Mouse (Mus musculus): ENCODE results near the gene 1810043G02Rik.
"Not testable (repeated sequence)": the region's sequence is repeated elsewhere in the genome, so short reads cannot be mapped to it uniquely, and the experiment has no call there.

1810043G02Rik gene

DNA sequence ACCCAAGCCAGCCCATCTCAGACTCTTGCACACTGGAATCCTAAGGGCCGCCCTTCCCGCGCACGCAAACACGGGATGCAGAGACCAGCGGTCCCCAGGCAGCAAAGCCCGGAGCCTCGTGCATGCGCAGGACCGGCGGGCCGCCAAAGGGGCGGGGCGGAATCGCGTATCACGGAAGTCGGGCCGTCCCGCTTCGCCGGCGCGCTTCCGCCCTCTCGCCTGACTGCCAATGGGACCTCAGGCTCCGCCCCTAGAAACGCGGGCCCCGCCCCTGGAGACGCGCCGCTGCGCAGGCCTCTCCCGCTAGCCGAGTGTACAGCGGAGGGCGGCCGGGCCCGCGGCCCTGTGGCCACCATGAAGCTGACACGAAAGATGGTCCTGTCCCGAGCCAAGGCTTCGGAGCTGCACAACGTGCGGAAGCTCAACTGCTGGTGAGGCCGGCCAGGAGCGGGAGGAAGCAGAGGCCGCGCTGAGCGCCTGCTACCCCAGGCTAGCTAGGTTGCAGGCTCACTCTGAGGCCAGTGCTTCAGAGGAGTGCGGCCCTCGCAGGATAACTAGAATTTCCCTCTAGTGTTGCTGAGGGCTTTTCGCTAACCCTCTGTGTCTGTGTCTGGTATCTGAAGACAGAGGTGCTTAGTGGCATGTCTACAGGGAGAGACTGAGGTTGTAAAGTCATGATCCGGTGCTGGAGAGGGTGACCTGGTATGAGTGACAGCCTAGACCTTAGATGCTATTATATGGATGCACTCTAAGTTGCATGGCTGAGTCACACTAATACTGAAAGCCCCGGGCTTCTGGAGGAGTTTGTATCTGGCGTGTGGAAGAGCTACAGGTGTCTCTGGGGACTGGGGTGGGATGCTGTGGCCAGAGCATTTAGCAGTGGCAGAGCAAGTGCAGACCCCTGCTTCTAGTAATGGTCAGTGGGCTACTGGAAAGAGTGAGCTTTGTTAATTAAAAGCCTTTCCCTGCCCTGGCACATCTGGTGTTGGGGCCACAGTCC lies at the start of gene 1810043G02Rik:
TSS of gene 1810043G02Rik (plus strand) at position 174 of the 1,000 bp plus-strand sequence.
- peak; percentile 100 for DNase-seq

DNA sequence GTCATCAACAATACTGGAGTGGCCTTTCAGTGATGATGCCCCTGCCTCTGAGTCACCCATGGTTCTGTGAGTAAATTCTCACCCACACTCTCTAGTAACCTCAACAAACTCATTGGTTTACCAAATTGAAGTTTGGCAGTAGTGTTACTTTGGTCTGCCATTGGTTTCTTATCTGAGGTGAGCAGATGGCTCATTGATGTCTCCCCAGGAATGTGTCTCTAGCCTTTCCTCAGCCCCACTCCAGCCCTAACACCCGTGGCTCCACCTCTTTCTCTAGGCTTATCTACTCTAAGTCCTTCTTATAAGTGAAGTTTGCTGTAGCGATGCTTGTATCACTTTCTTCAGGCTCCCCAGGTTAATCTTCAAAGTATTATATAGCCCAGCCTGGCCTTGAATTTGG lies 38.6 kb upstream of the 1810043G02Rik start:
- no peak for DNase-seq

DNA sequence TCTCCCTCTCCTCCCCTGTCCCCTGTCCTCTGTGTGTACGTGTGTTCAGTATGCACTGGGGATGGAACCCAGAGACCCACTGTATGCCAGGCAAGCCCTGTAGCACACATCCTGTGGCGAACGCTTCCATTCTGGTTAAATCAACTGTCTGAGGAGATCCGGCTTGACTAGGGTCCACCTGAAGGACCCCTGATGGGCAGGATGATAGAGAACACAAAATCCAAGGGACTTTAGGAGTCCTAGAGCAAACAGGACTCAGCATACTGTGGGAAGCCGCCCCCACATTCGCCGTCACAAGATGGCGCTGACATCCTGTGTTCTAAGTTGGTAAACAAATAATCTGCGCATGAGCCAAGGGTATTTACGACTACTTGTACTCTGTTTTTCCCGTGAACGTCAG lies 27.9 kb upstream of the 1810043G02Rik start:
- DNase-seq, result not testable (repeated sequence)

DNA sequence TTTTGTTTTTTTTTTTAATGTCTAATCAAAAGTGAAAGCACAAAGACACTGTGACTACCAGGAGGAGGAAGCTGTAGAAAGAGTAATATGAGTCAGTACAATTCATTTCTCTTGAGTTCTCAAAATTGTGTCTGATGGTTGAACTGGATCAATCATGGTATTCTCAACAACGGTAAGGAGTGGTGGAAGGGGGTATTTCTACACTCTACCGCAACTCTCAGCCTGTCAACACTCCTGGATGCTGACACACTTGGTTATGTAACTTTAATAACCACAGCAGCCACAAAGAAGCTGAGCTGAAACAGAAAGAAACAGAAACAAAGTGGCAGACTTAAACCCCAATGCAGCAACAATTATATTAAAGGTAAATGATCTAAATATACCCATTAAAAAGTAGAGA lies 15.6 kb upstream of the 1810043G02Rik start:
- no peak for DNase-seq

DNA sequence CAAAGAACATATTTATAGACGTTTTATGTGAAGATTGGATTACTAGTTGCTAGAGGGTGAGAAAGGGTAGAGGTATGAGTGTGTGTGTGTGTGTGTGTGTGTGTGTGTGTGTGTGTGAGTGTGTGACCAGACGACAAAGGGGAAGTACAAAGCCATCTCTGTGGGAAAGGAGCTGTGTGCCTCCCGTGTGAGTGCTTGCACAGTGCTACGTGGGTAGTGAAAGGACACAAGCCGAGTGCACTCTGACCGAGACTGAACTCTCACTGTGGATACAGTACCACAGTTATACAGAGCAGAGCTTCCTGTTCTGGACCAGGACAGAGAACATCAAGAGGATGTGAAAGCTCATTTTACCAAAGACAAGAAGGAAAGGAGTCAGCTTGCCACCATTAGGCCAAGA lies 14.4 kb upstream of the 1810043G02Rik start:
- DNase-seq, result peak; percentile 30 to 47

DNA sequence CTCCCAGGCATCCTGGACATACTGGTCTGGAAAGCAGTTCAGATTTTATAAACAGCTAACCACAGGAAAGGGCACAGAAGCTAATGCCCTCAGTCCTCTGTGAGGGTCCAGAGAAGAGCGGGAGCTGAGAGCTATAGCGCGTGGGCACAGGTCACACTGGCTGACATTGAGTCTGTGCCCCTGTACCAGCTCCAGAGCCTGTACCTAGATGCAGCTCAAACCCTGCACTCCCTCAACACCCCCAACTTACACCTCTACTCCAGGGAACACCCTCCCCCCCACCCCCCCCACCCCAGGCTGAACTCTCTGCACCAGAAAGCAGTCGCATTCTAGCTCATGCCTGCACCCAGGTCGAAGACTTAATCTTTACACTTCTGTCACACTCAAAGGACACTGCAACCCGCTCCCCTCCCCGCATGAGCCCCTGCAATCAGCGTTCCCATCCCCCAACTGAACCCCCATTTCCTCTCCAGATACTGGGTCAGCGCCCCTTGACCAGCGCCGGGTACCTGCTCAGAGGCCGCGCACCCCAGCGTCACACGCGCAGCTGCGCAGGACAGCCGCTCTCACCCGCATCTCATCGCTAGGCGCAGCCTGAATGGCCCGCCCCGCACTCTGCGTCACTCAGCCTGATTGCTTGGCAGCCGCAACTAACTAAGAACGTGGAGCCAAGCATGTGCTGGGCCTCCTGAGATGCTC lies 8.9 kb upstream of the 1810043G02Rik start:
- peak; percentile 69 to 71 for DNase-seq

DNA sequence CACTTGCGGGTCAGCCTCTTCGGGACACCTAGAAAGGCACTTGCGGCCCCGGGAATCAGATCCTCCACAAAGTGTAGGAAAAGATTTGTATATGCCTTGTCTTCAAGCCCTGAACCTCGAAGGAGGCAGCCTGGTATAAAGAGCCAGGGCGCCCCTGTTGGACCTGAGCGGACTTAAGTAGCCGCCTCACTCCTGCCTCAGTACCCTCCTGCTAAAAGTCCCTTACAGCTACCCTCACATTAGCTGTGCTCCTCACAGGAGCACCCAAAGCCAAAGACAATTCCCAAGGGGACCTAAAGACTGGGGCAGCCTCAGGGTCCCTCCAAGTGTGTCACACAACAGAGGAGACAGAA lies 8.4 kb upstream of the 1810043G02Rik start:
- DNase-seq, result peak in 1 of 2 experiments; percentile 17

DNA sequence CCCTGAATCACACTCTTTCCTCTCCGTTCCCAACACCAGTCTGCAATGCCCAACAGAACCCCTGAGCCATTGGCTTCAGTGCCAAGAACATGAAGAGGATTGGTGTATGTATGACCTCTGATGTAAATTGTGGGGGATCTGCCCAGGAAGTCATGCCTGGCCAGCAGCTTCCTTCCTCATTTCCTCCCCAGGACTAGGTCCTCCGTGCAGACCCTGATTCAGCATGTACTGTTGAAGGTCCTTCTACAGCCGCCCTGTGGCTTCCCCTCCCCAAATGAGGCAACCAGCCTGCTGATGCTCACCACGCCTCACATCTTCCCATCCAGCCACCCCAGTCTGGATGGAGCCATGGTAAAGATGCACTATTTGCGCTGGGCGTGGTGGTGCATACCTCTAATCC lies 7.8 kb upstream of the 1810043G02Rik start, which contains the start of gene Trpm2:
TSS of gene Trpm2 (minus strand) at position 83 of the 400 bp plus-strand sequence.
- peak; percentile 27 to 28 for DNase-seq

DNA sequence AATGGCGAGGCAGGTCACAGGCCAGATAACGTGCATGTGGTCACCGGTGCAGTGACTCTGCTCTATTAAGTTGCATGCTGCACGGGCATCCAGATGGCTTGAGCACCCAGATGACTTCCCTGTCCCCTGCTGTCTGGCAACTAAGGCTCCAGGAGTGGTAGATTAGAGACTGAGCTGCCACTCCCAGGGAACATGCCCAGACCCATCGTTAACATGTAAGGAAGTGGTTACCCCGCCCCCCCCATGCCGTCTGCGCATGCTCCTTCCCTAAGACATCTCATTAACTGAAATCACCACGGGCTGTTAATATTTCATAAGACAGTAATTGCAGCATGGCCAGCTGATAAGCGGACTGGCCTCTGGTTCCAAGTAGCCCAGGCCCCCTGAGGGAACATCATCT lies 7.1 kb upstream of the 1810043G02Rik start:
- DNase-seq, result peak; percentile 52 to 55

DNA sequence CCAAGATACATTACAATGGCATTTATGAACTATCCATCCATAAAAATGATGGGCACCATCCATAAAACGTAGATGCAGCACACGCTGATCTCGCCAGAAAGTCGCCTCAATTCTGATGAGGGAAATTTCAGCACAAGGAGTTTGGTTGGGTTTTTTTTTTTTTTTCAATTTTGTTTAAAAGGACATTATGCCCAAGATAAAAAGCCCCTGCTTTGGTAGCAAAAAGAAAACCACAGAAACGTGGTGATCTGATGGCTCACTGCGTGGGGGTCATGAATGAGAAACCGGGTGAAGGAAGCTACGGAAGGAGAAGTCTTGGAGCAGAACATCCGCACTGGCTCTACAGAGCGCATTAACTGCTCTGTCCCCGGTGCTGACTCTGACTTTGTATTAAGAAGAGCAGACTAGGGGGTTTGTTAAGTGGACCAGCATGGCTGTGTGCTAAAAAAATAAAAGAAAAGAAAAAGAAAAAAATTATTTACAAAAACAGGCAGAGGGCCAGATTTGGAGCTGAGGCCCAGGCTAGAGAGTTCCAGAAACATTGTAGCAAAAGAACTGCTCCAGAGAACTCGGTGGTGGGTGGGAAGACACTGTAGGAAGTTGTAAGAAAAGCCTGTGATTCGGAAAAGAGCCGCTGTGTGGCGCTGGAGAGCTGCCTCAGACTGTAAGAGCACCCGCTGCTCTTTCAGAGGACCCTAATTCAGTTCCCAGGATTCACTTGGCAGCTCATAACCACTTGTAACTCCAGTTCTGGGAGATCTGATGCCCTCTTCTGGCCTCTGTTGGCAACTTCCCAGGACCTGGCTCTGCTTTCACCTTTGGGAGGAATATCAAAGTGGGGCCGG lies 6.4 kb upstream of the 1810043G02Rik start:
- DNase-seq, result peak; percentile 56 to 58

DNA sequence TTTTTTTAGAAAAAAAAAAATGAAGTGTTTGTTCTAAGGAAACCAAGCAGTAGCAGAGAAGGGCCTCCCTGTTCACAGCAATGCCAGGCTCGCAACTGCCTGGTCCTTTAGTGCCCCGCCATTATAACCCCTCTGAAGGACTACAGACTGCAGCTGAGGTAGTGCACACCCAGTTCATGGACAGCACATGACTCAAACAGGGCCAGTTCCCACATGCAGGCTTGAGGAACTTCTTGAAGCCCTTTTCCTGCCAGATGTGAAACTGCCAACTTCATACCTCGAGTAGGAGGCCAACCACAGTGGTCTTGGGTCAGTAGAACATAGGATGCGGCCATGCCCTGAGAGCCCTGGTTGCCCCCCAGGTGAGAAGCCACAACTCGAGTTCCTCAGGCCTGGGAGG lies 4.0 kb upstream of the 1810043G02Rik start:
- no peak for DNase-seq

DNA sequence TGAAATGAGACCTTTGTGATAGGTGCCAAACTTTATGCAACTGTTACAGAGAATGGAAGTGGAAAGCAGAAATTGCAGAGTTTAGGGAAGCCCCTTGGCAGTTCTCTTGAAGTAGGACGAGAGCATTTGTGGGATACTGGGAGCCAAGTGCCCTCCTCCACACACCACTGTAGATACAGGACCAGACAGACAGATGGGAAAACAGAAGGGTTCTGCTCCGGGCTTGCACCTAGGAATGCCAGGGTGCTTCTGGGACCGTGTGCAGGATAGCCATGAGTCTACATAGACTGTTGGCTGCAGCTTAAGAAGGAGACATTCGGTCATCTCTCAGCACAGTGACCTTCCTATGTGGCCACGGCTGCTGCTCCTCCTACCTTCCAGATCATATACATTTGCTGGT lies 3.5 kb upstream of the 1810043G02Rik start:
- DNase-seq, result no peak

DNA sequence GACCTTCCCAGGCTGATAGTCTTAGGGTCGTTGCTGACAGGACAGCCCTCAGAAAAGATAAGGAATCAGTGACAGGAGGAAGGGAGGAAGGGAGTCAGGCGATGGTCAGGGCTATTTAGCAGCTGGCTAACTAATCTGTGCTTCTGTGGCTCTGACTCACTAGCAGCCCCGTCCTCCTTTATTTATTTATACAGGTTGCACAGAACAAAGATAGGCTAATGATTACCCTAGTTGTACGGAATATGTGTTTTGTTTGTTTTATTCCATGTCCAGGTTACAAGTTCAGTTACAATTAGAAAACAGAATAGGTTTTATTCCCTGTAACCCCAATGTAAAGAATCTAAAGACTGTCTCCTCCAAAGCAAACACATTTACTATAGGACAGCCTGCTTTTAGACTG lies 2.7 kb upstream of the 1810043G02Rik start:
- DNase-seq, result no peak

DNA sequence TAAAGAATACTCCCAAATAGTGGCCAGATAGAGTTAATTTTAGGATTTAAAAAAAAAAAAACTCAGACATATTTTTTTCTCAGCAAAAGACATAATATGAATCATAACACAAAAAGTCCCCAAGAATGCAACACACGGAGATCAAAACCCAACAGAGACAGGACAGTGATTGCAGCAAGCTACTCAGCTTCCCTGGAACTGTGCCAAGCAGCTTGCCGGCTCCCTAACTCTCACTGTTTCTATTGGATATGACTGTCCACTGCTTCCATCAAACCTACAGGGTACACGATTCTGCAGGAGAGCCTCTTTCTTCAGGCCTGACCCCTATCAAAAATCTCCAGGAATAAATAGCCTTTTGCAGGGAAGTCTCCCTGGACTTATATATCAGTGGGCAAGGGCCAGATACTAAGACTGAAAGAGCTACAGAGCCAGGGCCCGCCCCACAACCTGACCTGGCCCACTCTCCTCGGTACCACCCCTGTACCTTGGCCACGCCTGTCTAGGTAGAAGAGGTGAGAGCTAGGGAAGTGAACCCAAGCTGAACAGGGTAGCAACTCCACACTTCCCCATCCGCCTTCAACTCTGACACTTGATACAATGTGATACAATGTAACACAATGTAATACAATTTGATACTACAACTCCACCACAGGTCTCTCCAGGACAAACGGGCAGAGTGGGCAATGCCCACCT lies 1.7 kb upstream of the 1810043G02Rik start:
- DNase-seq, result peak; percentile 25 to 37

DNA sequence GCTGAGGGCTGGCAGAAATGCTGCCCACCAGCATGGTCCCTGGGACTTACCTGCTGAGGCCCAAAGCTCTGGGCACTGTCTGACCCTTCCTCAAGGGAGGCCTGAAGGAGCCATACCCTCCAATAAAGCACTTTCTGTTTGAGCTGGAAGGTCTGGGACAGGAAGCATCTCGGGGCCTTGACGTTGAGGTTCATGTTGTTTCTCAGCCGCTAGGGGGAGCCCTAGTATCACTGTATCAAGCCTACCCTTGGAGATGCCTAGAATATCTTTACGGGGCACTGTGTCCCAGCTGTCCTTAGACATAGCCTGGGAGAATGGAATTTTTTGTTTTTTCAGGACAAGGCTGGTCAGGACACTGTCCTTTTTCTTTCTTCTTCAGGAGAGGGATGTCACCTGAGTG lies 6.3 kb downstream of the 1810043G02Rik start:
- peak; percentile 85 to 86 for DNase-seq

DNA sequence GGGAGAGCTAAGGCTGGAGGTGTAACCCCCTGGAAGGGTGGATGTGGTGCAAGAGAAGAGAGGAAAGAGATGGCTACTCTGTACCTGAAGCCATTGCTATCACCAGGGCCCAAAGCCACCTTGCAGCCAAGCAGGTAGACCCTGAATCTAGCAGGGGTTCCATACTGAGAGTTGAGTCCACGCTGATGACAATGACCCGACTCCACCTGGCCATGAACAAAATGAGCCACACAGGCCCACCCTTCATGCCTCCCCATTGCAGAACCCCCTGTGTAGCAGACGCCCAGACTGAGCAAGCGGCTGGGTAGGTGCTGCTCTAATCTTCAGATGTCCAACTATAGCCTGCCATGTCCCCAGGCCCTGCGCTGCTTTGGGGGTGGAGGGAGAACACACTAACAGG lies 7.5 kb downstream of the 1810043G02Rik start:
- no peak for DNase-seq

DNA sequence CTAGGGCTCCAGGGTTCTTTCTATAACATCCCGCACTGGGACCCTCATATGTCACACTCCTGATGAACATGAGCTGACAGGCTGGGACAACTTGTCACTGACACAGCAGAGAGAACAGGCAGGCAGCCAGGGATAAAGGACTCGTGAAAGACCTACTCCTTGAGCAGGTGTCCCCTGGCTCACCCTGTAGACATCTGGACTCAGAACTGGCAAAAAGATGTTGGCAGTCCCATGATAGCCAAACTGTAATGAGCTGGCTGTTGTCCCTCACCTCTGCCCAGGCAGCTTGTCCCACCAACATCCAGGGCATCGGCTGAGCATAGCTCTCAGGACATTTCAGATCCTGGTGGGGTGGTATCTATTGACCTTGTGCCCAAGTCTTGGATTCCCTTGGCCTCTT lies 17.3 kb downstream of the 1810043G02Rik start:
- no peak for DNase-seq

DNA sequence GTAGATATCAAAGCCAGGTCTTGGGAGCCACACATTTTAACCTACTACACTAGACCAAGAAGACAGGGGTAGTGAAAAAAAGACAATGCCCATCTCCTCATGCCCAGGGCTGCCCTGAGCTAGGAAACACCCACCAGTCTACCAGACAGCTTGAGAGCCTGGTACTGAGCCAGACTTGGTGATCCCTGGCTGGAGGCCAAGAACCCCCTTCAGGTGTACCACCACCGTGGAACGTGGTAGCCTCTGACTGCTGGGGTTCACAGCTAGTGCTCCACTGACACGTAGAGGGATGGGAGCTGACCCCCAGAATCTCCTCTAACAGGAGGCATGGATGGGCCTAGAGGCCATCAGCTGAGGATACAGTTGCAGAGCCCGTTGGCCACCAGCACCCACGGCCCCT lies 21.9 kb downstream of the 1810043G02Rik start:
- no peak for DNase-seq

DNA sequence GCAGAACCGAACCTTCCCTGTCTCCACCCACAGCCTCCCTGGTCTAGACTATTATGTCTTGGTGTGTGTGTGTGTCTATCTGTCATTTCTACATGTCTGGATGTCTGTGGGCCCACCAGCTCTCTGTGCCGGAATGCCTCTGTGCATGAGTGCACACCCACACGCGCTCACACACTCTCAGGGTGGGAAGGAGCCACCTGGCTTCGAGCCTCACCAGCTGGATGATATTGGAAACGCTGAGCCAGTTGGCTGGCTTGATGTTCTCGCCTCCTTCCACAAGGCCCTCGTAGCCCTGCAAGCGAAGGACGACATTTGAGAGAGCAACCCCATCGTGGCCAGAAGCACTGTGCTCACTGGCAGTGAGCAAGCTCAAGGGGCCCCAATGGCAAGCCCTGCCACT lies 23.5 kb downstream of the 1810043G02Rik start:
- DNase-seq, result no peak

DNA sequence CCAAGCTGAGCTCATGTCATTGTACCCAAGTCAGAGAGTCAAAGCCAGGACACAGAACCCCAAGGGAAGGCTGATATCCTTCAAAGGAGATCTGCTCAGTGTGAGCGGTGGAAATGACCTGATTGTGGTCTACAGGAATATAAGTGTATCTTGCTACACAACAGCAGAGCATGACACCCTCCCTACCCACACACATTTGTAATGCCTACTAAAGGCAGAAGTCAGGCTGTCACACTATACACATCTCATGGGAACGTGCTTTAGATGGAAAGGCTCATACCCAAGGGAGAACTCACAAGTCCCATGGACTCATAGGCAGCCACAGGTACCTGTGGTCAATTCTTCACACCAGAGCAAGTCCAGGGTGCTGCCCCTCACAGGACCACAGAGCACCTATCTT lies 24.0 kb downstream of the 1810043G02Rik start:
- DNase-seq, result no peak

DNA sequence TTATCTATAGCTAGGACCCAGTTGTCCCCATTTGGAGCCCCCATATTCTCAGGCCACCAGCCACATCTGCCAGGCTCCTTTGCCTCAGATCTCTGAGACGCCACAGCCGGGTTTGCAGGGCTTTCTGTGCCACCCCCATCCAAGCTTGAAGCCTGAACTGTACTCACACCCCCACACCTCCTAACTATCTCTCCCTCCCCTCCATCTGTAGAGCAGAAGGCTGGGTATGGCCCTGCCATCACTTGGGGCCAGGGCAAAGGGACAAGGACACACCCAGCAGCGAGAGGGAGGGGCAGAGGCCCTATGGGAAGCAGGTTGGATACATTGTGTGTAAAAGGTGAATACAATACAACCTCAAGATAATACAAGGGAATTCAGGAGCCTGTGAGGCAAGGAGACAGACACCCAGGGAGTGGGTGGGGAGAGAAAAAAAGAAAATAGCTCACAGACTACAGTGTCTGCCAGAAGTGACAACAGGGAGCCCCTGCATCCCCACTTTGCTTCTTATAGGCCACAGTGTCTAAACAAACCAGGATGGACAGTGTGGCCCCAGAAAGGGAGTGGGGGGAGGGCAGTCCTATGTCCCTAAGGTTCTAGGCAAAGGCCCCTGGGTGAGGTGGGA lies 26.3 kb downstream of the 1810043G02Rik start:
- no peak for DNase-seq

Data from B cell, adult 2 months (primary cell).